ENCODE assay signal across 17 mouse cellular contexts in genomic region chr4:124223646-124224500, GRCm38 (mm10).
"Had no signal": no experiment of that assay in that cellular context is flagged by ENCODE, and none has a peak within 500 bp of the region (broad histone marks: within the 10 kb centered on the region; RNA-seq: fewer than 3 reads in every experiment).

No protein-coding gene starts in this region.

- H3K36me3 ChIP-seq: limb, embryonic 12.5 days; liver, embryonic 13.5 days; lung, embryonic 15.5 days; midbrain, embryonic 12.5 days had no signal

- ATAC-seq: hindbrain, embryonic 16.5 days; inflammation-experienced regulatory T-cells, adult 6 months; intestine, postnatal 0 days; liver, postnatal 0 days; midbrain, embryonic 16.5 days had no signal

- H3K27ac ChIP-seq: layer of hippocampus, adult 2 months; limb, embryonic 12.5 days; liver, embryonic 13.5 days; lung, embryonic 15.5 days; macrophage; midbrain, embryonic 12.5 days had no signal

- H3K4me3 ChIP-seq: layer of hippocampus, adult 2 months; limb, embryonic 12.5 days; liver, embryonic 13.5 days; lung, embryonic 15.5 days; megakaryocyte, embryonic 14.5 days; midbrain, embryonic 12.5 days had no signal

- H3K4me2 ChIP-seq: limb, embryonic 12.5 days; liver, embryonic 13.5 days; lung, embryonic 15.5 days; midbrain, embryonic 12.5 days had no signal

- H3K27me3 ChIP-seq: liver, embryonic 13.5 days had no signal

- H3K4me1 ChIP-seq: liver, embryonic 13.5 days; lung, embryonic 15.5 days; megakaryocyte, embryonic 14.5 days; midbrain, embryonic 12.5 days had no signal

- H3K9ac ChIP-seq: limb, embryonic 12.5 days; liver, embryonic 13.5 days; liver, postnatal 0 days; lung, embryonic 15.5 days; midbrain, embryonic 12.5 days had no signal

- DNase-seq: liver; liver, embryonic 13.5 days; liver, postnatal 0 days; lung, postnatal 14 days; retina, postnatal 1 day; right cerebral cortex, postnatal 14 days; thymus, postnatal 4 days had no signal

- H3K9me3 ChIP-seq: limb, embryonic 12.5 days; liver, embryonic 13.5 days; lung, embryonic 15.5 days; megakaryocyte, embryonic 14.5 days; midbrain, embryonic 12.5 days had no signal
